Mouse (Mus musculus): ENCODE measurements at regions not wholly inside any gene's neighbourhood (a gene's known extent, or its start where the extent isn't known, plus 50 kb on each side); places are given as distances from the start of the nearest gene placed in this dataset.

DNA sequence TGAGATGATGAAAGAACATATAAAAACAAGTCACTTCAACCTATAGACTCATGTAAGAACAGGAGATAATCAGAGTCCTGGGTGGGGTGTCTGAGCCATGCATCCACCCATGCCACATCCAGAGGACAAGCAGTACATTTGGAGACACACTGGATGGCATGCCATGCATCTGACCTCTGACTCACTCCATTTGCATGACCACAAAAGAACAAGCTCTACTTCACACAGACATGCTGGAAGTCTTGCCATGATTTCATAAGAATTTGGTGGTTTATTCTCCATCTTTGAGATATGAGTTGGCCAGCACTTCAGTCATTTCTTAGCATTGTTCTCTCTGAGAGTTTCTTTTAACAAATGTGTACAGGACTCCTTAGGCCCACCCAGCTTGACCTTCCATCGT, 329.5 kb downstream of the Nr2f2 start:
- TF ChIP-seq EP300 (IDR thresholded peaks at IDR 0.05; ENCODE audit: low read length) (no peak), RCOR1 (conservative IDR thresholded peaks at IDR 0.05; ENCODE audit: low read depth, low read length) (no peak), CTCF (conservative IDR thresholded peaks at IDR 0.05 in 1 of 2, IDR thresholded peaks at IDR 0.05 in 1 of 2; ENCODE audit: low read depth in 2 of 2, low read length in 2 of 2) (no peak), PAX5 (IDR thresholded peaks at IDR 0.05; ENCODE audit: low read length) (no peak), BHLHE40 (IDR thresholded peaks at IDR 0.05; ENCODE audit: low read depth, low read length) (no peak), TCF12 (IDR thresholded peaks at IDR 0.05; ENCODE audit: low read depth, low read length) (no peak), POLR2A (IDR thresholded peaks at IDR 0.05; ENCODE audit: low read depth, low read length) (no peak), ZKSCAN1 (IDR thresholded peaks at IDR 0.05; ENCODE audit: borderline replicate concordance, low read depth, low read length) (no peak), E2F4 (IDR thresholded peaks at IDR 0.05; ENCODE audit: insufficient replicate concordance, low read depth, low read length) (no peak)

All from CH12.LX (cell line).